Mouse (Mus musculus) heart, embryonic 11.5 days (tissue): ENCODE data around the gene Irf1. TPM values are rescaled to one million over a fixed set of nuclear protein-coding genes. Genes with fewer than 3 reads are reported as not detected.
"Not testable (repeated sequence)": the region's sequence is repeated elsewhere in the genome, so short reads cannot be mapped to it uniquely, and the experiment has no call there.

ENCODE experiments used
- ATAC-seq: fragments of 200-750 bp; cut with Nextera tagmentation; replicated peaks from 2 replicates; pipeline ENCODE4 v1.8.0; 2017; ENCODE audit warnings: moderate library complexity; ENCODE audit not compliant: insufficient number of reproducible peaks, low FRiP score, low TSS enrichment
- H3K27ac ChIP-seq: fragments of 300-500 bp; sonication (generic); 2 replicates; pipeline ENCODE4 v1.5.1; 2014; ENCODE audit warnings: mild to moderate bottlenecking, low read depth, low read length
- H3K27me3 ChIP-seq: fragments of 300-500 bp; sonication (generic); 2 replicates; pipeline ENCODE4 v1.6.1; 2014; ENCODE audit warnings: mild to moderate bottlenecking, low read length, mixed read lengths; ENCODE audit not compliant: control insufficient read depth, insufficient read depth
- H3K36me3 ChIP-seq: fragments of 300-500 bp; sonication (generic); 2 replicates; pipeline ENCODE4 v1.6.1; 2014; ENCODE audit warnings: mild to moderate bottlenecking, low read length, moderate library complexity, mixed read lengths; ENCODE audit not compliant: control insufficient read depth, insufficient read depth
- H3K4me1 ChIP-seq: fragments of 300-500 bp; sonication (generic); 2 replicates; pipeline ENCODE4 v1.6.1; 2014; ENCODE audit warnings: low read length; ENCODE audit not compliant: control insufficient read depth, insufficient read depth
- H3K4me2 ChIP-seq: fragments of 300-500 bp; sonication (generic); 2 replicates; pipeline ENCODE4 v1.6.1; 2014; ENCODE audit warnings: mild to moderate bottlenecking, moderate library complexity
- H3K4me3 ChIP-seq: fragments of 300-500 bp; sonication (generic); 2 replicates; pipeline ENCODE4 v1.5.1; 2014; ENCODE audit warnings: low read depth, low read length
- H3K9ac ChIP-seq: fragments of 300-500 bp; sonication (generic); 2 replicates; pipeline ENCODE4 v1.6.1; 2014; ENCODE audit warnings: mild to moderate bottlenecking, low read depth, low read length, moderate library complexity
- H3K9me3 ChIP-seq: fragments of 300-500 bp; sonication (generic); replicated peaks from 2 replicates; pipeline ENCODE4 v1.6.1; 2016; ENCODE audit warnings: low read length; ENCODE audit not compliant: control insufficient read depth
- WGBS: fragments of 180-500 bp; shearing (Covaris S2); extraction: QIAGEN DNeasy Blood & Tissue Kit; methylation state at CpG from one replicate; pipeline ENCODE4 v1.1.7; 2014; ENCODE audit not compliant: insufficient replicate concordance; 5-methylcytosine and 5-hydroxymethylcytosine counted together
- polyA plus RNA-seq: library from polyadenylated mRNA; unstranded; fragments of >200 nt; fragmentation: Nextera tagmentation; extraction: Ambion mirVana; gene quantifications from 2 replicates; pipeline ENCODE4 v1.2.1, GENCODE M21; 2014

Irf1 gene
- polyA plus RNA-seq, 1 experiment from 2014 or later = 8.8 TPM

- Histone ChIP-seq H3K4me3 (no peak overlapping the region), H3K9me3 (no peaks in the 10 kb centered on the region), H3K4me1 (peaks cover 15% of the 10 kb centered on the region), H3K4me2 (no peak overlapping the region), H3K36me3 (no peaks in the 10 kb centered on the region), H3K9ac (no peak overlapping the region), H3K27ac (no peak overlapping the region), H3K27me3 (no peaks in the 10 kb centered on the region)
- 77% methylated on average over 12 of the region's 12 CpGs for WGBS
- ATAC-seq = no peak
Observed at GRCm38 (mm10) chr11:53755011-53755595, 14.7 kb upstream of the Irf1 start.

DNA sequence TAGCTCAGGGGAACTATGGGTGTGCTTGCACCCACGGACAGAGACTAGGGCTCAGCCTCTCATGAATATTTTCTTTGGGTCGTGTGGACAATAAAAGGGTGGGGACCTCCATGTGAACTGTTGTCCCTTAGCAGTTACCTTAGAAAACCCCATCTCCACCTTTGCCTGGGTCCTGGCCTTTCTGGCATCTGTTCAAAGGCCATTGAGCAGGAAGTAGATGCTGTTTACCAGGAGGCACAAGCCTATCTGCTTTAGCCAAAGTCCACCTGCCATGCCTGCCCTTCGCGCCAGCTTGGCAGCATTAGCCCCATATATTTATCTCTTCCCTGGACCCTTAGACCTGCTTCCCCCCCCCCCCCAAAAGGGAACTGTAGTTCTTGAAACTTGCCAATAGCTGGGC is 12.2 kb upstream of the Irf1 start:
- WGBS = 75% methylated on average over 4 of the region's 4 CpGs
- no peaks in the 10 kb centered on the region for H3K36me3 ChIP-seq
- H3K4me3 ChIP-seq = no peak overlapping the region
- H3K4me1 ChIP-seq = peaks cover 31% of the 10 kb centered on the region
- H3K9ac ChIP-seq = no peak overlapping the region
- H3K4me2 ChIP-seq = no peak overlapping the region
- H3K27me3 ChIP-seq = no peaks in the 10 kb centered on the region
- no peaks in the 10 kb centered on the region for H3K9me3 ChIP-seq
- ATAC-seq = no peak
- no peak overlapping the region for H3K27ac ChIP-seq

- not testable (repeated sequence) for H3K27me3 ChIP-seq, H3K9me3 ChIP-seq, H3K9ac ChIP-seq, H3K4me2 ChIP-seq, H3K27ac ChIP-seq, H3K4me3 ChIP-seq, H3K36me3 ChIP-seq, ATAC-seq
- 76% methylated on average over 9 of the region's 9 CpGs for WGBS
- H3K4me1 ChIP-seq = peaks cover 33% of the 10 kb centered on the region
Observed at GRCm38 (mm10) chr11:53758033-53758432, 11.8 kb upstream of the Irf1 start.

DNA sequence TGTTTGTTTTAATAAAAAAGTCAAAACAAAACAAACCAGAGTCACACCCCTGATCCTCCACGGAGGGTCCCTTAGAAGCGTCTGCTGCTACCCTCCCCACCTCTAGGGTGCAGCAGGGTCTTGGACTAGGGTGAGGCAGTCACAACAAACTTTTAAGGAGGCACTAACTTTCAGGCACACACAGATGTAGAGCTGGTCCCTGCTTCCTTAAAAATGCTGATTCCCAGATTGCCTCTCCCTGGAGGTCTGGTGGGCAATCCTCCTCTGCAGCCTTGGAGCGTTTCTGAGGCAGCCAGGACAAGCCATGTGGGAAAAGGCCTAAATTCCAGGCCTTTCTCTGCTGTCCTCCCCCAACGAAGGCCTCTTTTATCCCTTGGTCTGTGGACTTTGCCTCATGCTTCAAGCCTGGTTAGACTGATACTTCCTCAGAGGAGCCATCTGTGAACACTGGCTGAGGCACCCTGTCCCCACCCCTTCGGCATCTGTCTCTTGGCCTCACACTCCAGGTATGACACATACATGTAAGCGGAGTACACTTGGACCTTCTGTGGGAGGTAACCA is 10.9 kb upstream of the Irf1 start:
- H3K27ac ChIP-seq = peak overlapping the region; percentile 46; the same call in 1 of the 2 replicates
- H3K4me1 ChIP-seq = peaks cover 42% of the 10 kb centered on the region
- no peak overlapping the region; the same call in 1 of the 2 replicates for H3K4me2 ChIP-seq
- ATAC-seq = no peak
- peak overlapping the region; percentile 18; the same call in 1 of the 2 replicates for H3K9ac ChIP-seq
- H3K36me3 ChIP-seq = no peaks in the 10 kb centered on the region
- no peaks in the 10 kb centered on the region for H3K9me3 ChIP-seq
- no peak overlapping the region for H3K4me3 ChIP-seq
- 38% methylated on average over 6 of the region's 6 CpGs for WGBS
- H3K27me3 ChIP-seq = no peaks in the 10 kb centered on the region

GRCm38 (mm10) chr11:53759545-53760406 is 10.0 kb upstream of the Irf1 start:
- Histone ChIP-seq H3K4me1 (peaks cover 50% of the 10 kb centered on the region), H3K9ac (peak overlapping the region; percentile 49), H3K9me3 (no peaks in the 10 kb centered on the region), H3K27me3 (no peaks in the 10 kb centered on the region), H3K4me2 (peak overlapping the region; percentile 59), H3K4me3 (peak overlapping the region; percentile 12; the same call in 1 of the 2 replicates), H3K27ac (peak overlapping the region; percentile 46; the same call in 1 of the 2 replicates), H3K36me3 (no peaks in the 10 kb centered on the region)
- no peak for ATAC-seq
- WGBS = 7% methylated on average over 22 of the region's 22 CpGs

- Histone ChIP-seq H3K4me2 (no peak overlapping the region), H3K36me3 (no peaks in the 10 kb centered on the region), H3K4me3 (no peak overlapping the region), H3K27ac (peak overlapping the region; percentile 73; the same call in 1 of the 2 replicates), H3K4me1 (peaks cover 50% of the 10 kb centered on the region), H3K9me3 (no peaks in the 10 kb centered on the region), H3K9ac (no peak overlapping the region), H3K27me3 (no peaks in the 10 kb centered on the region)
- ATAC-seq = no peak
- 66% methylated on average over 5 of the region's 5 CpGs for WGBS
Observed at GRCm38 (mm10) chr11:53761284-53761683, 8.5 kb upstream of the Irf1 start.

GRCm38 (mm10) chr11:53761822-53762221 is 8.0 kb upstream of the Irf1 start:
- H3K27ac ChIP-seq = peak overlapping the region; percentile 73

DNA sequence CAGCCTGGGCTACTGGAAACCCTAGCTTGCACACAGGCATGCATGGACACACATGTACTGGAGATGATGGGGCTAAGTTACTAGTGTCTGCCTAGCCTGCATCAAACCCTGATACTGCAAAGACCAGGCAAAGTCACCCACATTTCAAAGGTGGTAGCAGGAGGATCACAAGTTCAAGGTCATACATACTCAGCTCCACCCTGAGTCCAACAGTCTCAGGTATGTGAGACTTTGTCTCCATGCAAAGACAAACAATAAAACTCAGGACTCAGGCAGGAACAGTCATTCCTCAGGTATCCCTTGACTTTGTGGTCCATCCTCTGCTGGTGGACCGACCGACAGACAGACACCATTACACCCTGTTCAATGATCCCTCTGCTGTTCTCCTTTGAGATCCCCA is 7.4 kb upstream of the Irf1 start:
- no peaks in the 10 kb centered on the region for H3K27me3 ChIP-seq
- H3K4me2 ChIP-seq = peak overlapping the region; percentile 75
- peaks cover 50% of the 10 kb centered on the region for H3K4me1 ChIP-seq
- peak overlapping the region; percentile 73 for H3K27ac ChIP-seq
- no peaks in the 10 kb centered on the region for H3K36me3 ChIP-seq
- peak overlapping the region; percentile 37 for H3K4me3 ChIP-seq
- WGBS = 51% methylated on average over 2 of the region's 2 CpGs
- ATAC-seq = no peak
- no peaks in the 10 kb centered on the region for H3K9me3 ChIP-seq
- H3K9ac ChIP-seq = peak overlapping the region; percentile 75

More at GRCm38 (mm10) chr11:53761822-53762221, 8.0 kb upstream of the Irf1 start:
- no peak overlapping the region for H3K4me3 ChIP-seq
- H3K9me3 ChIP-seq = no peaks in the 10 kb centered on the region
- H3K9ac ChIP-seq = no peak overlapping the region
- no peak for ATAC-seq
- H3K36me3 ChIP-seq = no peaks in the 10 kb centered on the region
- H3K4me1 ChIP-seq = peaks cover 50% of the 10 kb centered on the region
- no peaks in the 10 kb centered on the region for H3K27me3 ChIP-seq
- peak overlapping the region; percentile 14; the same call in 1 of the 2 replicates for H3K4me2 ChIP-seq
- WGBS = 46% methylated on average over 2 of the region's 2 CpGs
